Mouse (Mus musculus): Measurements from ENCODE around the gene Mospd3. TPM values are rescaled to one million over a fixed set of nuclear protein-coding genes. Genes with fewer than 3 reads are reported as not detected.

The Mospd3 gene
- polyA plus RNA-seq, 1 experiment = 45.3 TPM

DNA sequence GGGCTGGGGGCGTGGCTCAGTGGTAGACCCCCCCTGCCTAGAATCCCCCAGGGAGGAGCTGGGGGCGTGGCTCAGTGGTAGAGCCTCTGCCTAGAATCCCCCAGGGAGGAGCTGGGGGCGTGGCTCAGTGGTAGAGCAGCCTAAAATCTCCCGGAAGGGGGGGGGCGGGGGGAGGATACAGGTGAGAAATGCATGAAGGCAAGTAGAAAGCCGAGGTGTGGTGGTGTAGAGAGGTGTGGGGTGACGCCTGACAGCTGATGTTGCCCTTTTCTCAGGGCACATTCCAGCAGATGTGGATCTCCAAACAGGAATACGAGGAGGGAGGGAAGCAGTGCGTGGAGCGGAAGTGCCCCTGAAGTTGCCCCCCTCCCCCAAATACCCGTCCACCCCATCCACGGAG lies 31.8 kb downstream of the Mospd3 start:
- TF ChIP-seq CTCF (IDR thresholded peaks at IDR 0.05; ENCODE audit: extremely low read depth, insufficient read depth, low read length) (no peak), POLR2A (IDR thresholded peaks at IDR 0.05; ENCODE audit: extremely low read depth, insufficient read depth, low read length) (no peak)
- H3K27ac ChIP-seq (ENCODE audit: insufficient read depth, low read length) = no peak overlapping the region
- H3K4me3 ChIP-seq (ENCODE audit: insufficient read depth, low read length) = no peak overlapping the region
- no peaks in the 10 kb centered on the region for H3K4me1 ChIP-seq (ENCODE audit: control insufficient read depth, insufficient read depth, low read length)

DNA sequence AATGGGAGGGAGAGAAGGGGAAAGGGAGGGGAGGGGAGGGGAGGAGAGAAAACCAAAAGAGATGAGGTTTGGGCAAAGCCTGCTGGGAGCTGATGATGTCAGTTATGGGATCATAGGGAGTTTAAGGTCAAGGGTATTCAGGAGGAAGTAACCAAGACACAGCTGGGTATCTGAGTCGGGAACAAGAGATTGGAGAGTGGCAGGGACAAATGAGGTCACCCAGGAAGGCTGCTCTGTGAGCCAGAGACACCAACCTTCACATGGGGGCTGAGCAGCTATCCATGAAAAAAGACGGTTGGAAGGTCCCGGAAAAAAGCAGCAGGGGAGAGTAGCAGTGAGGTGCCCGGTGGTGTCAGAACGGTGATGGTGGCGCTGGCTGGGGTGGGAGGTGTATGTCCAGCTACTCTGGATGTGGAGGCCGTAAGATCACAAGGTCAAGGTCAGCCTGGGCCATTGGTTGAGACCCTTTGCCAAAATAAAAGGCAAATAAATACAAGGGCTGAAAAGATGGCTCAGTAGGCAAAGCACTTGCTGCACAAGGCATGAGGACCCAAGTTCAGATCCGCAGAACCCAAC lies 32.5 kb downstream of the Mospd3 start:
- TF ChIP-seq CTCF (IDR thresholded peaks at IDR 0.05; ENCODE audit: extremely low read depth, insufficient read depth, low read length) (no peak), POLR2A (IDR thresholded peaks at IDR 0.05; ENCODE audit: extremely low read depth, insufficient read depth, low read length) (no peak)
- Histone ChIP-seq H3K27ac (ENCODE audit: insufficient read depth, low read length) (no peak overlapping the region), H3K4me1 (ENCODE audit: control insufficient read depth, insufficient read depth, low read length) (no peaks in the 10 kb centered on the region), H3K4me3 (ENCODE audit: insufficient read depth, low read length) (no peak overlapping the region)

DNA sequence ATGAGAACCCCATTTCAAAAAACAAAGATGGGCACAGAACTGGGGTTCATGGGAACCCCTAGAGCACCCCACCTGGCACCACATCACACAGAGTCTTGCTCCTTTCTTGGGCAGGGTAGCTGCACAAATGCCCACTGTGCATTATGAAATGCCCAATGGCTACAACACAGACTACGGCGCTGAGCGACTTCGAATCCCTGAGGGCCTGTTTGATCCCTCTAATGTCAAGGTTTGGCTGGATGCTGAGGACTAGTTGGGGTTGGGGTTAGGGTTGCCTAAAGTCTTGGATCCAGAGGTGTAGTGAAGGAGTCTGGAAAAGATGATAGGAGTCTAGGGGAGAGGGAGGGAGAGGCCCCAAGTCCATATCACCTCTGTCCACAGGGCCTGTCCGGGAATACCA lies 34.4 kb downstream of the Mospd3 start:
- TF ChIP-seq POLR2A (IDR thresholded peaks at IDR 0.05; ENCODE audit: extremely low read depth, insufficient read depth, low read length) = no peak
- no peak for TF ChIP-seq CTCF (IDR thresholded peaks at IDR 0.05; ENCODE audit: extremely low read depth, insufficient read depth, low read length)
- peaks cover 3% of the 10 kb centered on the region for H3K4me1 ChIP-seq (ENCODE audit: control insufficient read depth, insufficient read depth, low read length)
- no peak overlapping the region for H3K27ac ChIP-seq (ENCODE audit: insufficient read depth, low read length)

DNA sequence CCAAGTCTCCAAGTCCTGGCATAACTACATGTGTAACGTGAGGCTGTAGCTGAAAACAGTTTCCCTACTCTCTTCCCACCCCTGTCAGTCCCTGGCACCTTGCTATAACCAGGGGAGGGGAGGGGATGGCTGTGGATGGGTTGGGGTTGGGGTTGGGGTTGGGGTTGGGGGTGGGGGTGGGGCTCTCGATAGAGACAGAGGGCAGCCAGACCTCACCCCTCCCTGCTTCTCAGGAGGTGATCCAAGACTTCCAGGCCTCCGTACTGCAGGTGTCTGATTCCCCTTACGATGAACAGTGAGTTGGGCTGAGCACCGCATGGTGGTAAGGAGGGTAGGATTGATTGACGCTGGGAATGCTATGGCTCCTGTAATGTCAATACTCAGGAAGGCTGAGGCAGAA lies 35.1 kb downstream of the Mospd3 start:
- peaks cover 3% of the 10 kb centered on the region for H3K4me1 ChIP-seq (ENCODE audit: control insufficient read depth, insufficient read depth, low read length)
- H3K4me3 ChIP-seq (ENCODE audit: insufficient read depth, low read length) = no peak overlapping the region
- no peak for TF ChIP-seq CTCF (IDR thresholded peaks at IDR 0.05; ENCODE audit: extremely low read depth, insufficient read depth, low read length)
- no peak for TF ChIP-seq POLR2A (IDR thresholded peaks at IDR 0.05; ENCODE audit: extremely low read depth, insufficient read depth, low read length)
- no peak overlapping the region for H3K27ac ChIP-seq (ENCODE audit: insufficient read depth, low read length)

More for the DNA sequence above, 34.4 kb downstream of the Mospd3 start:
- H3K4me3 ChIP-seq (ENCODE audit: insufficient read depth, low read length) = no peak overlapping the region

DNA sequence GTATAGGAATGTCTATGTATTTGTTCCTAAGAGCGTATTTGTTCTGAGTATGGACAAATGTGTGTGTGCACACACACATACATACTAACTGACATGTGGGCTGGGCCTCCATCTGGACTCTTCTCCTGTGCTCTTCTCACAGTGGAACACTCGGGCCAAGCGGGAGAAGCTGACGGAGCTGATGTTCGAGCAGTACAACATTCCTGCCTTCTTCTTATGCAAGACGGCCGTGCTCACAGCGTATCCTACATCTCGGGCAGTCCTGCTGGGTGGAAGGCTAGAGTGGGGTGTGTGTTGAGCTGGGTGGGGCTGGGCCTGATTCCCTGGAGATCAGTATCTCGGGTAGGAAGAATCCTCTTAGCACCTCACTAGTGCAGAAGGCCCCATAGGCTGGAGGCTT lies 37.9 kb downstream of the Mospd3 start:
- no peak overlapping the region for H3K4me3 ChIP-seq (ENCODE audit: insufficient read depth, low read length)
- no peak overlapping the region for H3K27ac ChIP-seq (ENCODE audit: insufficient read depth, low read length)
- TF ChIP-seq CTCF (IDR thresholded peaks at IDR 0.05; ENCODE audit: extremely low read depth, insufficient read depth, low read length) (no peak), POLR2A (IDR thresholded peaks at IDR 0.05; ENCODE audit: extremely low read depth, insufficient read depth, low read length) (no peak)
- H3K4me1 ChIP-seq (ENCODE audit: control insufficient read depth, insufficient read depth, low read length) = peaks cover 3% of the 10 kb centered on the region

DNA sequence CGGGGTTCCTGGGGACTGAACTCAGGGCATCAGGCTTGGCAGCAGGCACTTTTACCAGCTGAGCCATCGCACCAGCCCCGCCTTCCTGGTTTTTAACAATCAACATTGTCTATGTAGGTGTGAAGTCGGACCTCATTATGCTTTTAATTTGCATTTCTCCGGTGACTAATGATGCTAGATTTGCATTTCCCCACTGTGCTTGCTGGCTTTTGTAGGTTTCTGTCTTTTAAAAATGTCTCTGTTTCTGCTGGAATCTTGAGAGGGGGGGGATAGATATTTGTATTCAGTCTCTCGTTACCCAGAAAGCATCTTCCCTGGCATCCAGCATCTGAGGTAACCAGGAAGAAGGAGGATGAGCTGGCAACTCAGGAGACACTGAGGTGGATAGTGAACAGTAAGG lies 39.3 kb downstream of the Mospd3 start:
- Histone ChIP-seq H3K4me1 (ENCODE audit: control insufficient read depth, insufficient read depth, low read length) (peaks cover 3% of the 10 kb centered on the region), H3K27ac (ENCODE audit: insufficient read depth, low read length) (no peak overlapping the region), H3K4me3 (ENCODE audit: insufficient read depth, low read length) (no peak overlapping the region)
- TF ChIP-seq CTCF (IDR thresholded peaks at IDR 0.05; ENCODE audit: extremely low read depth, insufficient read depth, low read length) = no peak
- TF ChIP-seq POLR2A (IDR thresholded peaks at IDR 0.05; ENCODE audit: extremely low read depth, insufficient read depth, low read length) = no peak

DNA sequence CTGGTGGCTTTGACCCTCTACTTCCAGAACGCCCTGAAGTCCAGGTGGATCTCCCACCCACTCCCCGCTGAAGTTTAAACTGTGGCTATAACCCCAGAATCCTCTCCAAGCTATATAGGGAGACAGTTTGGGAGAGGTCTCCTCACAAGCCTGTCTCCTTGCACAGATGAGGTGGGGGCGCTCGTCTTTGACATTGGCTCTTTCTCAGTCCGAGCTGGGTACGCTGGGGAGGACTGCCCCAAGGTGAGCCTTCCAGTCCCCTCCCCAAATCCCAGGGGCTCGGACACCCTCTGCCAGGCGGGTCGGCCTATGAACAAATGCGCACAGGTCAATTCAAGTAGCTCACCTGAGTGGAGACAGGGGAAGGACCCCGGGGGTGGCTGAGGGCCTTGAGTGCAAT lies 47.0 kb downstream of the Mospd3 start:
- TF ChIP-seq POLR2A (IDR thresholded peaks at IDR 0.05; ENCODE audit: extremely low read depth, insufficient read depth, low read length) (no peak), CTCF (IDR thresholded peaks at IDR 0.05; ENCODE audit: extremely low read depth, insufficient read depth, low read length) (no peak)
- H3K4me1 ChIP-seq (ENCODE audit: control insufficient read depth, insufficient read depth, low read length) = no peaks in the 10 kb centered on the region
- H3K27ac ChIP-seq (ENCODE audit: insufficient read depth, low read length) = no peak overlapping the region
- peak overlapping the region; percentile 70 for H3K4me3 ChIP-seq (ENCODE audit: insufficient read depth, low read length)

DNA sequence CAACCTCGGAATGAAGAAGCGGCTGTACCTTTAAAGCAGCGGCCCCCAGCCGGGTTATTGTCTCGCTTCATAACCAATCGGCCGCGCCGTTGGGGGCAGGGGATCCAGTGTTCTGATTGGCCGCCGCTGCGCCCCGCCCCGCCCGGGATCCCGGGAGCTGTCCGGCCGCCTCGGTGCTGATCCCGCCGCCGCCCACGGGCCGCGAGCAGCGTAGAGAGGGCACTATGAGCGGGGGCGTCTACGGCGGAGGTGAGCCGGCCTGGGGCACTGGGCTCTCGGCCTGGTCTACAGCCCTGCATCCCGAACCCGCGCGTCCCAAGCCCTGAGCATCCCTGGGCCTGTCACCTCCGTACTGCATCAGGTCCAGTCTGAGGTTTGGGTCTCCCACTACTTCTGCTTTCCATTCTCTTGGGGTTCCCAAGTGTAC lies 47.4 kb downstream of the Mospd3 start, which contains the start of gene Actl6b:
Gene Actl6b (plus strand): TSS at position 107 of the 427 bp plus-strand sequence.
- Histone ChIP-seq H3K27ac (ENCODE audit: insufficient read depth, low read length) (0 out of 2 replicates have a peak within 1 kb of the TSS, but pooled peaks have one; percentile 79), H3K4me1 (ENCODE audit: control insufficient read depth, insufficient read depth, low read length) (no peaks in the 10 kb centered on the region), H3K4me3 (ENCODE audit: insufficient read depth, low read length) (peak within 1 kb of the TSS; percentile 70)
- TF ChIP-seq CTCF (IDR thresholded peaks at IDR 0.05; ENCODE audit: extremely low read depth, insufficient read depth, low read length) (no peak), POLR2A (IDR thresholded peaks at IDR 0.05; ENCODE audit: extremely low read depth, insufficient read depth, low read length) (no peak; the same call in 1 of the 2 replicates)

DNA sequence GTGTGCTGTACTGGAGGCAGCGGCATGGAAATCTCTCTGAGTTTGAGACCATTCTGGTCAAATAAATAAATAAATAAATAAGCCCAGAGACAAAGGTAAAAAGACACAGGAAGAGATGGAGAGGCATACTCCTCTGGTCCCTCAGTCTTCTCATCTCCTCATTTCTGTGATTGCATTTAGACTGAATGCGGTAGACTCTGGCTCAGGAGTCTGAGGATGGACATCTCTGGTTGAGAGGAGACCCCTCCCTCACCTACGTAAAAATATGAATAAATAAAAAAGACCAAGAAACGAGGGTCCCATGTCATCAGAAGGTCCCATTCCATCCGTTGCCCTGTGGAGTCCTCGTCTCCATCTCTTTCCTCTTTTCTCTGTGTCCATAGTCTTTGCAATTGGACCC lies 47.9 kb downstream of the Mospd3 start:
- H3K4me1 ChIP-seq (ENCODE audit: control insufficient read depth, insufficient read depth, low read length) = no peaks in the 10 kb centered on the region
- peak overlapping the region; percentile 70 for H3K4me3 ChIP-seq (ENCODE audit: insufficient read depth, low read length)
- TF ChIP-seq CTCF (IDR thresholded peaks at IDR 0.05; ENCODE audit: extremely low read depth, insufficient read depth, low read length) = no peak
- TF ChIP-seq POLR2A (IDR thresholded peaks at IDR 0.05; ENCODE audit: extremely low read depth, insufficient read depth, low read length) = no peak
- H3K27ac ChIP-seq (ENCODE audit: insufficient read depth, low read length) = 0 out of 2 replicates have a peak overlapping the region, but pooled peaks have one; percentile 79

DNA sequence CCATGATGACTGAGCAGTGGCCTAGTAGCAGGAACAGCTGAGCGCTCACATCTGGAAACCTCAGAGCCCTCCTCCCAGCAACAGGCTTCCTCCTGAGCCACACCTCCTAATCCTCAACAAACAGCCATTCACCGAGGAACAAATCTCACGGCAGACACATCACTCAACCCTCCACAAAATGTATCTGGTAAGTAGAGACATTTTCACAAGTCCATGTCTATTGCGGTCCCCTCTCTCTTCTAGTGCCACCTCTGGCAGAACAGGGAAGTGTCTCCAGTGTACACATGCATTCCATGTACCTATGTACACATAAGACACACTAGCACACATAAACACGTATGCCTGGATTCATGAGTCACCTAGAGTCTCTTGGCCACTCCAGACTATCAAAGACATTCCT lies 49.7 kb downstream of the Mospd3 start:
- TF ChIP-seq POLR2A (IDR thresholded peaks at IDR 0.05; ENCODE audit: extremely low read depth, insufficient read depth, low read length) (no peak), CTCF (IDR thresholded peaks at IDR 0.05; ENCODE audit: extremely low read depth, insufficient read depth, low read length) (peak; percentile 36; the same call in 1 of the 2 replicates)
- Histone ChIP-seq H3K4me3 (ENCODE audit: insufficient read depth, low read length) (no peak overlapping the region), H3K4me1 (ENCODE audit: control insufficient read depth, insufficient read depth, low read length) (no peaks in the 10 kb centered on the region), H3K27ac (ENCODE audit: insufficient read depth, low read length) (no peak overlapping the region)

Measured in cortical plate, adult 2 months (tissue).